Mouse (Mus musculus) CH12.LX (cell line): Measurements from ENCODE around the gene Proz.

Source experiments
- CTCF ChIP-seq, 2 experiments: IDR thresholded peaks in 1 of 2; conservative IDR thresholded peaks in 1 of 2; 2 replicates each; pipeline ENCODE4 v1.5.1; 2011 to 2012; ENCODE audit warnings: low read depth in 2 of 2, low read length in 2 of 2, improper control_type of control experiment in 1 of 2, inconsistent platforms in 1 of 2, mild to moderate bottlenecking in 1 of 2, moderate library complexity in 1 of 2
- ELF1 ChIP-seq: IDR thresholded peaks from 2 replicates; pipeline ENCODE4 v1.6.1; 2014; ENCODE audit warnings: low read depth, mild to moderate bottlenecking, inconsistent platforms, low read length, improper control_type of control experiment
- EP300 ChIP-seq: IDR thresholded peaks from 2 replicates; pipeline ENCODE4 v1.6.1; 2011; ENCODE audit warnings: low read length, improper control_type of control experiment
- HCFC1 ChIP-seq: IDR thresholded peaks from 2 replicates; pipeline ENCODE4 v1.6.1; 2012; ENCODE audit warnings: low read depth, mild to moderate bottlenecking, inconsistent platforms, low read length, improper control_type of control experiment
- KAT2A ChIP-seq: IDR thresholded peaks from 2 replicates; pipeline ENCODE4 v1.6.1; 2012; ENCODE audit warnings: low read length, improper control_type of control experiment, inconsistent platforms; ENCODE audit not compliant: insufficient replicate concordance
- MAFK ChIP-seq: IDR thresholded peaks from 2 replicates; pipeline ENCODE4 v1.6.1; 2011; ENCODE audit warnings: low read length, improper control_type of control experiment; ENCODE audit not compliant: insufficient replicate concordance
- MXI1 ChIP-seq: IDR thresholded peaks from 2 replicates; pipeline ENCODE4 v1.6.1; 2011; ENCODE audit warnings: mild to moderate bottlenecking, low read depth, low read length, improper control_type of control experiment
- PAX5 ChIP-seq: IDR thresholded peaks from 2 replicates; pipeline ENCODE4 v1.6.1; 2012; ENCODE audit warnings: low read length, inconsistent platforms, mixed read lengths
- TCF12 ChIP-seq: IDR thresholded peaks from 2 replicates; pipeline ENCODE4 v1.6.1; 2014; ENCODE audit warnings: low read depth, mild to moderate bottlenecking, inconsistent platforms, low read length, improper control_type of control experiment
- USF2 ChIP-seq: conservative IDR thresholded peaks from 2 replicates; pipeline ENCODE4 v1.6.1; 2011; ENCODE audit warnings: low read depth, low read length, improper control_type of control experiment
- ZKSCAN1 ChIP-seq: IDR thresholded peaks from 2 replicates; pipeline ENCODE4 v1.6.1; 2012; ENCODE audit warnings: low read depth, inconsistent platforms, low read length, improper control_type of control experiment, borderline replicate concordance
- ZMIZ1 ChIP-seq: IDR thresholded peaks from 2 replicates; pipeline ENCODE4 v1.6.1; 2012; ENCODE audit warnings: low read depth, mild to moderate bottlenecking, inconsistent platforms, low read length, improper control_type of control experiment

GRCm38 (mm10) chr8:13077542-13077941, 16.8 kb downstream of the Proz start:
- TF ChIP-seq EP300 (no peak), KAT2A (no peak), MXI1 (no peak), ZKSCAN1 (no peak), CTCF (conservative IDR thresholded peaks at IDR 0.05 in 1 of 2, IDR thresholded peaks at IDR 0.05 in 1 of 2; ENCODE audit: low read depth in 2 of 2, low read length in 2 of 2) (no peak), PAX5 (no peak), HCFC1 (no peak), TCF12 (no peak), ZMIZ1 (no peak), ELF1 (no peak), USF2 (no peak), MAFK (no peak)
